Mouse (Mus musculus) heart, postnatal 0 days (tissue): ENCODE measurements around the gene Chrm3. TPM values are rescaled to one million over a fixed set of nuclear protein-coding genes. Genes with fewer than 3 reads are reported as not detected.

ENCODE experiments used
- ATAC-seq: fragments of 200-750 bp; cut with Nextera tagmentation; 2 replicates; pipeline ENCODE4 v1.8.0; 2017; ENCODE audit warnings: low read depth, moderate number of reproducible peaks, moderate library complexity; ENCODE audit not compliant: insufficient read depth
- DNase-seq: peaks from one replicate; pipeline ENCODE4 v3.0.0-alpha.2; 2016; ENCODE audit warnings: low spot score
- H3K27ac ChIP-seq: fragments of 300-500 bp; sonication (generic); 2 replicates; pipeline ENCODE4 v1.5.1; 2014; ENCODE audit warnings: low read depth, mild to moderate bottlenecking
- H3K27me3 ChIP-seq: fragments of 300-500 bp; sonication (generic); 2 replicates; pipeline ENCODE4 v1.6.1; 2014; ENCODE audit warnings: low read length, mixed read lengths; ENCODE audit not compliant: control insufficient read depth, insufficient read depth
- H3K36me3 ChIP-seq: fragments of 300-500 bp; sonication (generic); replicated peaks from 2 replicates; pipeline ENCODE4 v1.6.1; 2014; ENCODE audit warnings: low read length, mixed read lengths; ENCODE audit not compliant: control insufficient read depth, insufficient read depth
- H3K4me1 ChIP-seq: fragments of 300-500 bp; sonication (generic); 2 replicates; pipeline ENCODE4 v1.6.1; 2014; ENCODE audit warnings: antibody characterized with exemption; ENCODE audit not compliant: control insufficient read depth, insufficient read depth
- H3K4me2 ChIP-seq: fragments of 300-500 bp; sonication (generic); 2 replicates; pipeline ENCODE4 v1.6.1; 2014; ENCODE audit warnings: low read depth, mild to moderate bottlenecking, low read length, moderate library complexity
- H3K4me3 ChIP-seq: fragments of 300-500 bp; sonication (generic); 2 replicates; pipeline ENCODE4 v1.5.1; 2014; ENCODE audit warnings: low read depth, low read length
- H3K9ac ChIP-seq: fragments of 300-500 bp; sonication (generic); replicated peaks from 2 replicates; pipeline ENCODE4 v1.6.1; 2014; ENCODE audit warnings: low read depth, low read length, mixed read lengths
- H3K9me3 ChIP-seq: fragments of 300-500 bp; sonication (generic); replicated peaks from 2 replicates; pipeline ENCODE4 v1.6.1; 2016; ENCODE audit warnings: low read length; ENCODE audit not compliant: control insufficient read depth
- CTCF ChIP-seq: IDR thresholded peaks from 2 replicates; pipeline ENCODE4 v1.5.1; 2016; ENCODE audit warnings: antibody characterized with exemption, control low read depth, low read depth
- EP300 ChIP-seq: IDR thresholded peaks from 2 replicates; pipeline ENCODE4 v1.6.1; 2016; ENCODE audit warnings: antibody characterized with exemption, low read depth
- WGBS: fragments of 180-500 bp; shearing (Covaris S2); extraction: QIAGEN DNeasy Blood & Tissue Kit; methylation state at CpG from one replicate; pipeline ENCODE4 v1.1.7; 2014; 5-methylcytosine and 5-hydroxymethylcytosine counted together
- polyA plus RNA-seq: library from polyadenylated mRNA; unstranded; fragments of >200 nt; fragmentation: Nextera tagmentation; extraction: Ambion mirVana; gene quantifications from 2 replicates; pipeline ENCODE4 v1.2.1, GENCODE M21; 2015
- total RNA-seq: library from RNA; depleted of rRNA; stranded (reverse); fragments of >200 nt; gene quantifications from 2 replicates; pipeline ENCODE4 v1.2.3, GENCODE M21; 2014; ENCODE audit warnings: low replicate concordance

Gene Chrm3
- total and polyA plus RNA-seq, 2 experiments from 2014 or later: 0.26 to 0.31 TPM

GRCm38 (mm10) chr13:9890460-9890859 lies 470.2 kb downstream of the Chrm3 start:
- no peak overlapping the region for H3K4me3 ChIP-seq
- peaks cover 5% of the 10 kb centered on the region; the same call in 1 of the 2 replicates for H3K4me1 ChIP-seq
- no peaks in the 10 kb centered on the region for H3K9me3 ChIP-seq
- DNase-seq (no peak), ATAC-seq (no peak)
- 59% methylated on average over 5 of the region's 5 CpGs for WGBS
- H3K36me3 ChIP-seq: no peaks in the 10 kb centered on the region
- H3K4me2 ChIP-seq: no peak overlapping the region
- H3K9ac ChIP-seq: no peak overlapping the region
- no peak overlapping the region for H3K27ac ChIP-seq
- H3K27me3 ChIP-seq: no peaks in the 10 kb centered on the region
- no peak for TF ChIP-seq EP300
- TF ChIP-seq CTCF: no peak

- no peak for DNase-seq
- no peak for ATAC-seq
- H3K27ac ChIP-seq: no peak overlapping the region
- no peaks in the 10 kb centered on the region for H3K36me3 ChIP-seq
- no peaks in the 10 kb centered on the region for H3K27me3 ChIP-seq
- TF ChIP-seq CTCF: no peak
- TF ChIP-seq EP300: no peak
- no peak overlapping the region for H3K4me3 ChIP-seq
- no peak overlapping the region for H3K4me2 ChIP-seq
- peaks cover 5% of the 10 kb centered on the region; the same call in 1 of the 2 replicates for H3K4me1 ChIP-seq
- no peak overlapping the region for H3K9ac ChIP-seq
- 62% methylated on average over 1 of the region's 1 CpGs for WGBS
- H3K9me3 ChIP-seq: no peaks in the 10 kb centered on the region
Measured at GRCm38 (mm10) chr13:9889954-9890353, 470.7 kb downstream of the Chrm3 start.

- Histone ChIP-seq H3K36me3 (no peaks in the 10 kb centered on the region), H3K9ac (no peak overlapping the region), H3K9me3 (no peaks in the 10 kb centered on the region), H3K27me3 (no peaks in the 10 kb centered on the region), H3K27ac (no peak overlapping the region), H3K4me2 (no peak overlapping the region), H3K4me1 (peaks cover 5% of the 10 kb centered on the region; the same call in 1 of the 2 replicates), H3K4me3 (no peak overlapping the region)
- 56% methylated on average over 5 of the region's 5 CpGs for WGBS
- no peak for TF ChIP-seq CTCF
- TF ChIP-seq EP300: no peak
- DNase-seq (no peak), ATAC-seq (no peak)
Measured at GRCm38 (mm10) chr13:9888284-9888683, 472.4 kb downstream of the Chrm3 start.

GRCm38 (mm10) chr13:9887261-9887660 lies 473.4 kb downstream of the Chrm3 start:
- Histone ChIP-seq H3K4me3 (no peak overlapping the region), H3K27me3 (no peaks in the 10 kb centered on the region), H3K36me3 (no peaks in the 10 kb centered on the region), H3K9me3 (no peaks in the 10 kb centered on the region), H3K4me2 (no peak overlapping the region), H3K27ac (no peak overlapping the region), H3K9ac (no peak overlapping the region), H3K4me1 (peaks cover 5% of the 10 kb centered on the region; the same call in 1 of the 2 replicates)
- DNase-seq: no peak
- ATAC-seq: no peak
- WGBS: 41% methylated on average over 5 of the region's 5 CpGs
- no peak for TF ChIP-seq EP300

- no peaks in the 10 kb centered on the region for H3K36me3 ChIP-seq
- no peaks in the 10 kb centered on the region for H3K9me3 ChIP-seq
- H3K9ac ChIP-seq: no peak overlapping the region
- peaks cover 5% of the 10 kb centered on the region; the same call in 1 of the 2 replicates for H3K4me1 ChIP-seq
- TF ChIP-seq CTCF (no peak), EP300 (no peak)
- no peaks in the 10 kb centered on the region for H3K27me3 ChIP-seq
- H3K4me3 ChIP-seq: no peak overlapping the region
- H3K27ac ChIP-seq: no peak overlapping the region
- ATAC-seq (no peak), DNase-seq (no peak)
- 77% methylated on average over 6 of the region's 6 CpGs for WGBS
- no peak overlapping the region for H3K4me2 ChIP-seq
Measured at GRCm38 (mm10) chr13:9886465-9887135, 474.0 kb downstream of the Chrm3 start.
